Mouse (Mus musculus) stomach, postnatal 0 days (tissue): ENCODE results near the gene Nrxn3.

Experiments
- CTCF ChIP-seq: IDR thresholded peaks from 2 replicates; pipeline ENCODE4 v1.5.1; 2016; ENCODE audit warnings: antibody characterized with exemption, low read depth, mild to moderate bottlenecking, moderate library complexity
- EP300 ChIP-seq: optimal IDR thresholded peaks from 2 replicates; pipeline ENCODE3; 2016; ENCODE audit warnings: antibody characterized with exemption

- TF ChIP-seq CTCF (no peak), EP300 (no peak)
These were observed 457.4 kb downstream of the Nrxn3 start for GRCm38 (mm10) chr12:89179970-89180666.
